Mouse (Mus musculus) adrenal gland, postnatal 14 days (tissue): ENCODE results near the gene Fam163b. TPM values are rescaled to one million over a fixed set of nuclear protein-coding genes. Genes with fewer than 3 reads are reported as not detected.

Source experiments
- DNase-seq: peaks from one replicate; pipeline ENCODE4 v3.0.0; 2021; ENCODE audit warnings: mixed read lengths
- long read RNA-seq, 2 experiments: library from polyadenylated mRNA; stranded (forward); transcript quantifications; one replicate each; pipeline ENCODE4 v2.0.0; 2021
- total RNA-seq: library from RNA; stranded (reverse); gene quantifications from 2 replicates; pipeline ENCODE4 v1.2.3, GENCODE M21; 2021

The Fam163b gene
- total RNA-seq: 2.0 and 2.1 TPM in 2 replicates
- long read RNA-seq, experiment 1: 0 reads
- long read RNA-seq, experiment 2: 0 reads

DNA sequence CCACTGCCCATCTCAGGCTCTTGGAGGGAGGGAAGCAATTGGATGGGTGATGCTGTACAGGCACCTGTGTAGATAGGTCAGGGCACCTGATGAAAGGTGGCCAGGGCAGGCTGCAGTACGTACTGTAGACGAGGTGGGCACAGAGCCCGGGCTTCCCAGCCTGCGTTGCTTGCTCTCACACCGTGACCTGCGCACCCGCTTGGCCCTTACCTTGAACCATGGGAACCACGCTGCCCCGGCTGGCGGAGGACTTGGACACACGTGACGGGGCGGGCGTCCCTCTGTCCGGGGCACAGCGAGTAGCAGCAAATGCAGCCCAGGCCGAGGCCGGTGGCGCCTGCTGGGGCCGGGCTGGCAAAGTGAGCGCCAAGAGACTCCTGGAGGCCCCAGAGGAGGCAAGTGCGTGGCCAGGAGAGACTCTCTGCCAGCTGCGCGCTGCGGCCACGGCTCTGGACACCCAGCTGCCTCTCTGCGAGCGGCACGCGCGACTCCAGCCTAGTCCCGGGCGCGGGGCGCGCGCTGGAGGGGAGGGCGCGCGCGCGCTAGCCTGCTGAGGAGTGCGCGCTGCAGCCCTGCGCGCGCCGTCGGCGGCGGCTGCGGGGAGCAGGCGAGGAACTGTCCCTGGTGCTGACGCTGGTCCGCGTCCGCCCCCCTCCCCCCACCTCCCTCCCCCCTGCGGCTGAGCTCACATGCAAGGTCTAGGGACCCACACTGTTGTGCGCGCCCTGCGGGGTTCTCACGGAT, at the start of gene Fam163b:
TSS of gene Fam163b (minus strand) at position 542 of the 744 bp plus-strand sequence.
- DNase-seq: peak; percentile 76

DNA sequence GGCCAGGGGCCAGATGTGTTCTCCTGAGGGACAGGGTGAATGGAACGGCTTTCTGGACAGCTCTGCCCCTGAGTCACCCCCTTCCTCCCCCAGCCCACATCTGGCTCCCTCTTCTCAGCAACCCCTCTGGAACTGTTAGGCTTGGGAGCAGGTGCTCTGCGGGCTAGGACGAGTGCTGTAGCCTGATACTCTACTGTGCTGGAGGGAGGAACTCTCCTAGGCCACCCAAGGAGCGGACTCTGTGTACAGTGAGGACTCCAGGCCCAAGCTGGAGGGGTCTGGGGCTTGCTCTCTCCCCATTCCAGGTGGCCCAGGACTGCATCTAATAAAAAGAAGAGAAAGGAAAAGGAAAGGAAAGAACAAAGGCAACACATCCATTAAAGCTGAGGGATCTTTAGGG, 47.7 kb upstream of the Fam163b start:
- DNase-seq: no peak

DNA sequence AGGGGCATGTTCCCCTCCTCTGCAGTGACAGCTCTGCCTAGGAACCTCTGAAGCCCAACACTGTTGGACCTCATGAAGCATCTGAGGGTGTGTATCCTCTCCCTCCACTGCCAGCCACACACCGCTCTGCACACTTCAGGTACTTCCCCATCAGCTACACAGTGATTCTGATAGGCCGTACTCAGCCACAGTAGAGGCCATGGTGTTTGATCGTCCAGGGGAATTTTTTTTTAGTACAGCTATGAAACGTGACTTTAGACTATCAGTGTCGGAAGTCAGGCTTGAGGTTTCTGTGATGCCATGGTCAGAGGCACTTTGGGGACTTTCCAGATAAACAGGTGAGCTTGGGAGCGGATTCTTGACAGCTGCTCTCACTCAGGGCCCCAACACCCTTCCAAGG, 45.2 kb upstream of the Fam163b start:
- DNase-seq: no peak

DNA sequence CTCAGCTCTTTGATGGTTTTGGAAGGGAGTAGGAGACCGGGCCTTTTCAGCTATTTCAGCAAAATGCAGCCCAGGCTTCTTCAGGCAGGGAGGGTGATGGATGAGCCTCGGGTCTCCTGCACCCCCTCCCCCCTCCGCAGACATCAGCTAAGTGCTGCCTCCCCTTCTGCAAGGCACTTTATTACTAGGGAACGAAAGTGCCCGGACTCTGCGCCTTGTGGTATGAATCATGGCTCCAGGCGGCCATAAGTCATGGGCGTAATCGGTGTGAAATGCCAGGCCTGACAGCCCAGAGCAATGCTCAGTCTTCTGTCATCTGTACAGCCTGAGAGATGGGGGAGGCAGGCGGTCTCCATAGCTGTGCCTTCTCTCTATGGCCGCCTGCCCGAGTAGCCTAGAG, 41.4 kb upstream of the Fam163b start:
- DNase-seq: peak; percentile 61

DNA sequence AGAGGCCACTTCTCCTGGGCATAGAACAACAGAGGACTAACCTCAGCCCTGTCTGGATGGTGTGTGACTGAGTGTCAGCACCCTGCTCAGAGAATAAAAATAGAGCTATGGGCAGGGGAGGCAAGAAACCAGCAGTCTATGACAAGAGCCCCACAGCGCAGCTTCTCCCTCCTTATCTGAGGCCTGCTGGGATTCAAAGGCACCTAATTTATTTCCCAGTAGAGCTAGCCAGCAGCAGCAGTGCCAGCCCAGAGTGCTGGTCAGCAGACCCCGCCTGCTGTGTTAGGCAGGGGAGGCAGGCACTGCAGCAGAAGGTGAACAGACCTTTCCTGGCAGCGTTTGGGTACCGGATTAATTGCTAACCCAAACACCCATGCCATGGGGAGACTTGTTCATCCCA, 39.6 kb upstream of the Fam163b start:
- DNase-seq: no peak

DNA sequence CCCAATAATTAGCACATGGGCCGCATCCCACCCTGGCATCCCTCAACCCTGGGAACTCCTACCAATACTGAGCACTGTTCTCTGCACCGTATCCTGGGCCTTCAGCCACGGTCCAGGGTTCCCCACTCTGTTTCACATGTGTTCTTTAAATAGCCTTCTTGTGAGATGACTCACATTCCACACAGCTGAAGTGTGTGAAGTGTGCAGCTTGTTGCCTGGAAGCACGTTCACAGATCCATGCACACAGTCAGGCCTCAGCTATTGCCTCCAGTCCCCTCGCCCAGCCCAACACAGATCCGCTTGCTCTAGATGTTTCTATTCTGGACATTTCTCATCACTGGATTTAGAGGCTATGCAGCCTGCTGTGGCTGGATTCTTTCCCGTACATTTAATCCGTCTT, 36.8 kb upstream of the Fam163b start:
- no peak for DNase-seq

DNA sequence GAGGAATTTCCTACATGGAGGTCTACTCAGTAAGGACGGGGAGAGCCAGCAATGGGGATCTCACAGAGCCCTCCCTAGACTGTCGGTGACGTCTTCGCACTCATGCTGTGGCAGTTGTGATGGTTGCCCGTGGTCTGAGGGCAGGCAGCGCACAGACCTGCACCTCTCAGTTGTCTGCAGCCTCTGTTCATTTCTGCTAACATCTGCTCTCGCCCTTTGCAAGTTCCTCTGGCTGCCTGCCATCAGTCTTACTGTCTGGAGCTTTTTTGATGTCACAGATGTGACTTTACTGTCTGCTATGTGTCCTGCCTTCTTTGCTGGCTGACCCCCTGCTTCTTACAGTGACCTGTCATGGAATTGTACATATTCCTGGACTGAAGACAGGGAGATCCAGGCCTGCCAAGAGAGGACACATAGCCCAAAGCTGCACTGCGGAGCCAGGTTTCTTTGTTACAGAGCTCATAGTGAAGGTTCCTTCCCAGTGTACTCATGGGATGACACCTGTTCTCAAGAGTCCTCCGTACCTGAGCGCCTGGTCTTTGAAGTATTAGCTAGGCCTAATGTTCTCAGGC, 33.5 kb upstream of the Fam163b start:
- peak; percentile 59 for DNase-seq

DNA sequence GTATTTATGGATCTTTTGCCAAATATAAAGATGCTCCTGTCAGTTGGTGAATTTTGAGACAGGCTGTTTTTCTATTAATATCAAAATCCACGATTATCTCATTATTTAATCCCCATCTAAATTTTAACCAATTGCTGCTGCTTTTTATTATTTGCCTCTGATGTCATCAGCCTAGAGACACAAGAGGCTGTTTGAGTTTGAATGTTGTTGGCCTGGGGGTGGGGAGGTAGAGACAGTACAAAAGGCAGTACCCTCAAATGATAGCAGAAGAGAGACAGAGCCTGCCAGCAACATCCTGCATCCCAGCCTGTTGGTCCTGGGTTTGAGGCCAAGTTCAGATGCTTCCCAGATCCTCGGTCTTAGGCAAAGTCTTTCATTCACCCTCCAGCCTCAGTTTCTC, 32.0 kb upstream of the Fam163b start:
- DNase-seq: no peak

GRCm38 (mm10) chr2:27166999-27167398, 24.7 kb upstream of the Fam163b start:
- no peak for DNase-seq

DNA sequence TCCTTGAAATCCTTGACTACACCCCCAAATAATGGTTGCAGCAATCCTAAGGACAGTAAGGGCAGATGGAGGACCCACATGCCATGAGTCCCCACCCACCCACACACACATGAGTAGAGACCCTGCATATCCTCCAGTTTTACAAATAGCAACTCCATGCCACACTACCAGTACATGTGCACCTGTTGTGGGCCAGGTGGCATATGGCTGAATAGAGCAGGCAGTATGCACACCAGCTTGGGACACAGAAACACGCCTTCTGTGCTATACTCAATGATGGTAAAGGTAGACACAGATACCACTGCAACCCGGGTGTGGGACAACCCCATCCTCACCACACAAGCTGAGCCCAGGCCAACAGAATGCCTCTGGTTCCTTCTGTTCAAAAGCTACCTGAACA, 23.8 kb upstream of the Fam163b start:
- DNase-seq: no peak

GRCm38 (mm10) chr2:27164796-27165590, 22.7 kb upstream of the Fam163b start, which contains the start of gene Dbh:
Gene Dbh, plus strand, starts transcription at chr2:27165233.
- peak; percentile 67 for DNase-seq

- no peak for DNase-seq
Measured at GRCm38 (mm10) chr2:27163851-27164250, 21.6 kb upstream of the Fam163b start.

DNA sequence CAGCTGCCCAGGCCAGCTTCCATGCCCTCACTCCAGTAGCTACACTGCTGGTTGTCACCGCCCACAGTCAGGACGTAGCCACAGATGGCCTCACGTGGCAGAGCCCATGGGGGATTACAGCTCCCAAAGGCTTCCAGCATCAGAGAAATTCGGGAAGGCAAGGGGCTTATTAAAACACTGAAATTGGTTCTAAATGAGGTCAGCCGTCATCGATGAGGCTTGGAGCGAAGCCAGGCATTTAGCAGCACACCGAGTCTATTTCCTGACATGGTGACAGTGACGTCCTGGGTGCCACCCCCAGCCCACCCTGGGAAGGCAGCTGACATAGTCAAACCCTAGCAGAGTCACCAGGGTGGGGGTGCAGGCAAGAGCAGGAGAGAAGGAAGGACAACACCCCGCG, 20.4 kb upstream of the Fam163b start:
- no peak for DNase-seq

DNA sequence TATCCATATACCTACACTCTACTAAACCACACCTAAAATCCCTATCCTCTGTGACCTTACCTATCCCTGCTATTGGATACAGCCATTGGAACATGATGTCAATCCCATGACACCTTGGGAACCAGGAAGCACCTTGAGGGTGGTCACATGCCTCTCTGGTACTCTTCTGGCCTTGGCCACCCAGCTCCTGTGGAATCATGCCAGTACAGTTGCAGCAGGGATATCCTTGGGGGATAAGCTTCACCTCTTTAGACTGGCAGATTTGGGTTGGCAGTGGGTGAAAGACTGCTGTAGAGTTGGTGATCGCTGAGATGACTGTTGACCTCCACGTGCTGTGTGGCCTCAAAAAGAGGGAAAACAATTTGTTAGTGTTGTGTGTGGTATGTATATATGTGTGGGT, 19.2 kb upstream of the Fam163b start:
- peak; percentile 76 for DNase-seq

DNA sequence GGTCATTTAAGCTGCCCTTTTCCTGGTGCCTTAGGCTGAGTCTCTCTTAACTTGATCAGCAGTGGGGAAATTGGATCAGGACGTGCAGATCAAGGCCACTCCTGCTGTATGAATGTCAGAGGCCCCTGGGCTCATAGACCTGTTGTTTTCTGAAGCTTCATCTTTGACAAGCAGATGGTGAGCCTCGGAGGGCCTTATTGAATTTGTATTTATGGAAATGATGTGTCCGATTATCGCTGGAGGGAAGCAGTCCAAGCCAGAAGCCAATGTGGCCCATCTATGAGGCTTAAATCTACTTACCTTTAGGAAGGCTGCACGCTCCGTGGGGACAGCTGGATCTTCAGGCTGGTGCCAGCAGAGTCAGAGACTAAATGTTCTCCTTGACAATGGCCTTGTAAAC, 14.3 kb upstream of the Fam163b start:
- DNase-seq: peak; percentile 24

GRCm38 (mm10) chr2:27154466-27155185, 12.3 kb upstream of the Fam163b start:
- DNase-seq: no peak

- DNase-seq: no peak
Measured at GRCm38 (mm10) chr2:27149457-27149856, 7.2 kb upstream of the Fam163b start.

DNA sequence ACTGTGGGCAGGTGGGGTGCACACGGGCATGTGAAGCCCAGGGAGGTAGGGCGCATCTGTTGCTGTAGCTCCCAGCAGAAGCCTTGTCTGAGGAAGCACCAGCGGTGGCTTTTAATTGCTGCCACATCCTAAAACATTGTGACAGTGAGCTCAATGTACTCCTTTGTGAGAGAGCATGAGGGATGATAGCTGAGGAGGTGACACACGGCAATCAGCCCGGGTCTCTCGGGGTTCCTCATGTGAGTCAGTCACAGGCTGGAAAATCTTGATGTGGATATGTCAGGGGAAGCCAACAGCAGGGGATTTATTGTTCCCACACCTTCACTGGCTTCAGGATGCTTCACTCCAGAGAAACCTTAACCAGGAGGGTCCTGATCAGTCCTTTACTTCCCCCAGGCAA, 4.5 kb upstream of the Fam163b start:
- no peak for DNase-seq

DNA sequence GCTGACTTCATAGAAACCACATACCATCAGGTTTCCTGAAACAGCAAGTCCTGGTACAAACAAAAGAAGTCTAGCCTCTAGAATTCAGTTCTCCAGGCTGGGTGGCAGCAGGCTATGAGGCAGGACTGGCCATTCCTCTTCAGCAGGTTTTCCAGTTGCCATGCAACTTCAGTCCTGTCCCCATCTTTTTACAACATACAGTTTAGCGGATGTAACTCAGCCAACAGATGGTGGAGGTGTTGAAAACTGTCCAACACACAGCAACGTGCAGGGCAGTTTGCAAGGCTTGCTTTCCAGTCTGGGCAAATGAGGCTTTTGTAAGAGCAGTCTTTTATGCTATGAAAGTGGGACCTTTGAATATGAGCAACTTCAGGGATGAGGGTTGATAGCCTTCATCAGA, 2.7 kb upstream of the Fam163b start:
- DNase-seq: no peak

DNA sequence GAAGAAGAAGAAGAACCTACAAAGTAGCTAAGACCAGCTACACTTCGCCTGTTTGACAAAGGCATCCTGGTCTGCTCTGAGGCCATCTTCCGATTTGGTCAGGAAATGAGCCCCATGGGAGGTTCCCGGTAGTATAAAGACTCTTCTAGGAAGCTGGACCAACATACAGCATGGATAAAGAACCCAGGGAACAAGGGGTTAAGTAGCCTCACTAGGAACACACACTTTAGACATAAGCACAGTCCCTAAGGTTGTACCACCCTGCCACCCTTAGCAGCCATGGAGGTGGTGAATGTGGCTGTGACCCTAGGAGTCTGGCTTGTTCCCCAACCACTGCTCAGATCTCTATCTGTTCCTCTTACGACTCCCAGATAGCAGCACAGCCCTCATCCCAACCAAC, 3.9 kb downstream of the Fam163b start:
- no peak for DNase-seq

DNA sequence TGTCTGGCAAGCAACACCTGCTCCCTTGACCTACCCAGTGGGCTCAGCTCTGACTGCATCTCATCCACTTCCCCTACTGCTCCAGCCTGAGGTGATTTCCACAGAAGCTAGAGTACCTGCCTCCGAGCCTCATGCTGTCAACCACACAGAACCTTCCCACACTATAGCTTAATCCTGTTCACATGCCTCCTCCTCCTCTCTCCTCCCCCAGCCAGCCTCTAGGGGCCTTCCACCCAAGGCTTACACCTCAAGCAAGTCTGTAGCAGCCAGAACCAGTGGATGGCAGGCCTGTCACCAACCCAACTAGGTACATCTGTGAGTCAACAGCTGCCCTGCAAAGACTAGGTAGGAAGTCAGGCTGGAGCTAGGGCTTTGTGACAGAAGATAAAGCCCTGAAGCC, 5.5 kb downstream of the Fam163b start:
- DNase-seq: no peak

DNA sequence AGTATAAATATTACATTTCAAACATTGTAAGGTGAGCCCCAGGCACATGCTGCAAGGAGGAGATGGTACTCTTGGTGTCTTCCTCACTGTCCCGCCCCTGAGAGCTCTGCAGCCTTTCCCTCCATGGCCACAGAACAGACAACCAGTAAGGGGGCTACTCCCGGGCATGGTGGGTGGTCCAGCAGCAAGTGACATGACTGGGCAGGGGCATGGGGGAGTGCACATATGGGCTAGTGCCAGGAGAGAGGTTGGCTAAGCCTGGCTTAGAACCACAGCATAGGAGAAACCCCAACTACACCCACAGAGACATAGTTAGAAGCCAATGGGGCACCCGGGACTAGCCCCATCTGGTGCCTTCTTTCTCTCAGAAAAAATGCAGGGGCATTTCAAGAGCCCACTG, 6.0 kb downstream of the Fam163b start:
- DNase-seq: no peak

- no peak for DNase-seq
Measured at GRCm38 (mm10) chr2:27135935-27136334, 6.4 kb downstream of the Fam163b start.
